Mouse (Mus musculus): Measurements from ENCODE around the gene Nav2. TPM values are rescaled to one million over a fixed set of nuclear protein-coding genes. Genes with fewer than 3 reads are reported as not detected.

The Nav2 gene
- polyA plus RNA-seq, 1 experiment from 2014 or later, result 25.8 TPM

GRCm38 (mm10) chr7:49326967-49327742, 418.6 kb downstream of the Nav2 start:
- Histone ChIP-seq H3K27me3 (no peaks in the 10 kb centered on the region), H3K36me3 (no peaks in the 10 kb centered on the region), H3K27ac (no peak overlapping the region), H3K4me3 (no peak overlapping the region), H3K9me3 (replicated peaks) (no peaks in the 10 kb centered on the region), H3K9ac (no peak overlapping the region), H3K4me1 (peaks cover 23% of the 10 kb centered on the region), H3K4me2 (replicated peaks) (no peak overlapping the region)
- no peak for ATAC-seq (ENCODE audit: low FRiP score)
- WGBS, result 85% methylated on average over 9 of the region's 9 CpGs

DNA sequence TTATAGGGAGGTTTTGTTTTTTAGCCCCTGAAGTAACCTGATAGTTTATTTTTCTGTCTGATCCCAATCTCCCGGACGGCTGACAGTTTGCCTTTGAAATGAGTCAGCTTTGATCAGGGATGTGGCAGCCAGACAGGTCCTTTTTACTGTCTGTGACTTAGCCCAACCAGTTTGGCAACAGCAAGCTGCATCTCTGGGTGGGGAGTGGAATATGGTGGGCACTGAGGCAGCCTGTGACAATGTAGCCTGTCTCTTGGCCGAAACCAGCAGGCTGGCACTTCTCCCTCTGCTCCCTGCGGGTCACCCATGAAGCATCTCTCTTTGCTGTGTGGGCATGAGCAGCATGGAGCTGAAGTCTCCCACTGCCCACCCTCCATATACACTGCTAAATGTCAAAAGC, 421.7 kb downstream of the Nav2 start:
- H3K4me2 ChIP-seq (replicated peaks), result no peak overlapping the region
- H3K4me1 ChIP-seq, result peaks cover 29% of the 10 kb centered on the region
- WGBS, result 56% methylated on average over 4 of the region's 4 CpGs
- no peak overlapping the region; the same call in 1 of the 2 replicates for H3K27ac ChIP-seq
- no peaks in the 10 kb centered on the region for H3K36me3 ChIP-seq
- no peaks in the 10 kb centered on the region for H3K9me3 ChIP-seq (replicated peaks)
- ATAC-seq (ENCODE audit: low FRiP score), result no peak
- H3K9ac ChIP-seq, result no peak overlapping the region
- no peak overlapping the region for H3K4me3 ChIP-seq
- no peaks in the 10 kb centered on the region for H3K27me3 ChIP-seq

- Histone ChIP-seq H3K27ac (no peak overlapping the region), H3K27me3 (no peaks in the 10 kb centered on the region), H3K4me1 (peaks cover 23% of the 10 kb centered on the region), H3K4me2 (replicated peaks) (no peak overlapping the region), H3K36me3 (no peaks in the 10 kb centered on the region), H3K9me3 (replicated peaks) (no peaks in the 10 kb centered on the region), H3K4me3 (no peak overlapping the region), H3K9ac (no peak overlapping the region)
- no peak for ATAC-seq (ENCODE audit: low FRiP score)
- WGBS, result 68% methylated on average over 4 of the region's 4 CpGs
These were observed 423.4 kb downstream of the Nav2 start for GRCm38 (mm10) chr7:49331939-49332338.

GRCm38 (mm10) chr7:49332644-49333043, 424.1 kb downstream of the Nav2 start:
- Histone ChIP-seq H3K4me2 (replicated peaks) (no peak overlapping the region), H3K27me3 (no peaks in the 10 kb centered on the region), H3K27ac (no peak overlapping the region; the same call in 1 of the 2 replicates), H3K36me3 (no peaks in the 10 kb centered on the region), H3K9ac (no peak overlapping the region), H3K4me3 (no peak overlapping the region), H3K4me1 (peaks cover 23% of the 10 kb centered on the region), H3K9me3 (replicated peaks) (no peaks in the 10 kb centered on the region)
- WGBS, result 91% methylated on average over 7 of the region's 7 CpGs
- ATAC-seq (ENCODE audit: low FRiP score), result no peak

DNA sequence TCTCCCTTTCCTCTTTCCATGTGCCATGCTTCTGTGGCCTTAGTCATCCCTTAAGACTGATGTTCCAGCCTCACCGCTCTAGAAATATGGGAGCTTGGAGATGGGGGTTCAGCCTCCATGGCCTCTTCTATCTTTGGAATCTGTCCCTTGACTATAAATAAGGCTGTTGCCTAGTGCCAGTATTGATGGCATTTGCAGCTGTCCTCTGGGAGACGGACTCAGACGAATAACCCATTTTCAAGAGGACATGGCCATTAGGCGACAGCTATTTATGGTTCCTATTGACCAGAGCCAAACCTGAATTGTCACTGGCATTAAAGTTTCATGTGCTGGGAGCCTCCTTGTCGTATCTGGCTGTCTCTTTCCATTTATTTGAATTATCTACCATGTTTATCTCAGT, 425.6 kb downstream of the Nav2 start:
- Histone ChIP-seq H3K27me3 (no peaks in the 10 kb centered on the region), H3K9me3 (replicated peaks) (no peaks in the 10 kb centered on the region), H3K4me3 (no peak overlapping the region), H3K36me3 (no peaks in the 10 kb centered on the region), H3K9ac (no peak overlapping the region), H3K4me1 (peaks cover 21% of the 10 kb centered on the region), H3K27ac (no peak overlapping the region), H3K4me2 (replicated peaks) (no peak overlapping the region)
- 30% methylated on average over 5 of the region's 5 CpGs for WGBS
- no peak for ATAC-seq (ENCODE audit: low FRiP score)

- Histone ChIP-seq H3K36me3 (no peaks in the 10 kb centered on the region), H3K27me3 (no peaks in the 10 kb centered on the region), H3K4me1 (peaks cover 21% of the 10 kb centered on the region), H3K9ac (no peak overlapping the region), H3K4me3 (no peak overlapping the region), H3K27ac (no peak overlapping the region), H3K9me3 (replicated peaks) (no peaks in the 10 kb centered on the region), H3K4me2 (replicated peaks) (no peak overlapping the region)
- ATAC-seq (ENCODE audit: low FRiP score), result no peak
- 56% methylated on average over 3 of the region's 3 CpGs for WGBS
These were observed 426.5 kb downstream of the Nav2 start for GRCm38 (mm10) chr7:49335056-49335455.

GRCm38 (mm10) chr7:49336725-49337124, 428.2 kb downstream of the Nav2 start:
- Histone ChIP-seq H3K36me3 (no peaks in the 10 kb centered on the region), H3K9ac (no peak overlapping the region), H3K4me1 (peaks cover 26% of the 10 kb centered on the region), H3K4me2 (replicated peaks) (no peak overlapping the region), H3K27ac (no peak overlapping the region), H3K27me3 (no peaks in the 10 kb centered on the region), H3K9me3 (replicated peaks) (no peaks in the 10 kb centered on the region), H3K4me3 (no peak overlapping the region)
- no peak for ATAC-seq (ENCODE audit: low FRiP score)
- 65% methylated on average over 8 of the region's 8 CpGs for WGBS

- H3K9me3 ChIP-seq (replicated peaks), result no peaks in the 10 kb centered on the region
- peaks cover 34% of the 10 kb centered on the region for H3K4me1 ChIP-seq
- WGBS, result 8% methylated on average over 2 of the region's 2 CpGs
- H3K4me3 ChIP-seq, result no peak overlapping the region
- no peaks in the 10 kb centered on the region for H3K36me3 ChIP-seq
- no peak for ATAC-seq (ENCODE audit: low FRiP score)
- H3K27me3 ChIP-seq, result no peaks in the 10 kb centered on the region
- H3K4me2 ChIP-seq (replicated peaks), result no peak overlapping the region
- no peak overlapping the region for H3K9ac ChIP-seq
- no peak overlapping the region for H3K27ac ChIP-seq
These were observed 429.2 kb downstream of the Nav2 start for GRCm38 (mm10) chr7:49337710-49338109.

GRCm38 (mm10) chr7:49339953-49340352, 431.4 kb downstream of the Nav2 start:
- peaks cover 37% of the 10 kb centered on the region for H3K4me1 ChIP-seq
- peaks cover 7% of the 10 kb centered on the region for H3K27me3 ChIP-seq
- no peaks in the 10 kb centered on the region for H3K36me3 ChIP-seq
- H3K4me2 ChIP-seq (replicated peaks), result no peak overlapping the region
- H3K9ac ChIP-seq, result no peak overlapping the region
- H3K27ac ChIP-seq, result no peak overlapping the region
- WGBS, result 91% methylated on average over 3 of the region's 3 CpGs
- no peak overlapping the region for H3K4me3 ChIP-seq
- ATAC-seq (ENCODE audit: low FRiP score), result no peak
- no peaks in the 10 kb centered on the region for H3K9me3 ChIP-seq (replicated peaks)

GRCm38 (mm10) chr7:49341151-49341918, 432.8 kb downstream of the Nav2 start:
- Histone ChIP-seq H3K4me3 (no peak overlapping the region), H3K36me3 (no peaks in the 10 kb centered on the region), H3K9ac (no peak overlapping the region), H3K27ac (peak overlapping the region; percentile 62), H3K4me1 (peaks cover 37% of the 10 kb centered on the region), H3K27me3 (peaks cover 7% of the 10 kb centered on the region), H3K4me2 (replicated peaks) (no peak overlapping the region), H3K9me3 (replicated peaks) (no peaks in the 10 kb centered on the region)
- peak; percentile 41; the same call in 1 of the 2 replicates for ATAC-seq (ENCODE audit: low FRiP score)
- 45% methylated on average over 5 of the region's 5 CpGs for WGBS

- 83% methylated on average over 2 of the region's 2 CpGs for WGBS
- no peaks in the 10 kb centered on the region for H3K36me3 ChIP-seq
- H3K27me3 ChIP-seq, result peaks cover 7% of the 10 kb centered on the region
- peaks cover 32% of the 10 kb centered on the region for H3K4me1 ChIP-seq
- H3K9me3 ChIP-seq (replicated peaks), result no peaks in the 10 kb centered on the region
- H3K9ac ChIP-seq, result no peak overlapping the region
- peak overlapping the region; percentile 62; the same call in 1 of the 2 replicates for H3K27ac ChIP-seq
- no peak overlapping the region for H3K4me2 ChIP-seq (replicated peaks)
- ATAC-seq (ENCODE audit: low FRiP score), result peak; percentile 21; the same call in 1 of the 2 replicates
- H3K4me3 ChIP-seq, result no peak overlapping the region
These were observed 433.5 kb downstream of the Nav2 start for GRCm38 (mm10) chr7:49341919-49342529.

- Histone ChIP-seq H3K4me3 (no peak overlapping the region), H3K4me2 (replicated peaks) (peak overlapping the region; percentile 19), H3K27me3 (peaks cover 7% of the 10 kb centered on the region), H3K9me3 (replicated peaks) (no peaks in the 10 kb centered on the region), H3K4me1 (peaks cover 37% of the 10 kb centered on the region), H3K27ac (no peak overlapping the region), H3K36me3 (no peaks in the 10 kb centered on the region), H3K9ac (no peak overlapping the region)
- 47% methylated on average over 13 of the region's 13 CpGs for WGBS
- ATAC-seq (ENCODE audit: low FRiP score), result 0 out of 2 replicates have a peak, but pooled peaks have one; percentile 3
These were observed 434.1 kb downstream of the Nav2 start for GRCm38 (mm10) chr7:49342556-49343080.

All from hindbrain, embryonic 12.5 days (tissue).